Mouse (Mus musculus): ENCODE results near the gene Prkce. TPM values are rescaled to one million over a fixed set of nuclear protein-coding genes. Genes with fewer than 3 reads are reported as not detected.

The Prkce gene
- polyA plus RNA-seq, 1 experiment from 2014 or later = 5.0 TPM

DNA sequence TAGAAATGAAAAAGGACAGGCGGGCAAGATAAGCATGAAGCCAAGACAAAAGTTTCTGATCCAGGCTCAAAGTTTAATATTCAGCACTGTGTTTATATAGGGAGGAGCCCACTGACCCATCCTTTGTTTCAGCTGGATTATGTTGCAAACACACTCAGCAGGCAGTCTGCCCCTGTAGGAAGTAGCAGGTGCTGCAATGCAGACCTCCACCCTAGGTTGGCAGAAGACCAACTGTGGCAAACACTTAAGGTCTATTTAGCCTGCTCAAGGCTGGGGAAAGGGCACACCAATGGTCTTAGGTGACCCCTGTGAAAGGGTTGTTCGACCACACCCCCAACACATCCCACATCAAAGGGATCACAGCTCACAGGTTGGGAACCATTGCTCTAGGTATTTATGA is 434.3 kb downstream of the Prkce start:
- no peaks in the 10 kb centered on the region for H3K27me3 ChIP-seq (replicated peaks; ENCODE audit: control insufficient read depth, insufficient read depth, low read length)
- WGBS = 91% methylated on average over 2 of the region's 2 CpGs
- no peak for ATAC-seq
- H3K27ac ChIP-seq (ENCODE audit: low read length) = no peak overlapping the region
- peaks cover 4% of the 10 kb centered on the region; the same call in 1 of the 2 replicates for H3K4me1 ChIP-seq (ENCODE audit: control insufficient read depth, insufficient read depth, low read length)
- H3K9ac ChIP-seq (ENCODE audit: low read depth, low read length) = no peak overlapping the region
- H3K9me3 ChIP-seq (ENCODE audit: control insufficient read depth, low read length) = no peaks in the 10 kb centered on the region
- no peaks in the 10 kb centered on the region for H3K36me3 ChIP-seq (ENCODE audit: control insufficient read depth, insufficient read depth, low read length)
- no peak overlapping the region for H3K4me2 ChIP-seq (ENCODE audit: low read depth, low read length)
- no peak overlapping the region for H3K4me3 ChIP-seq (ENCODE audit: low read length)

DNA sequence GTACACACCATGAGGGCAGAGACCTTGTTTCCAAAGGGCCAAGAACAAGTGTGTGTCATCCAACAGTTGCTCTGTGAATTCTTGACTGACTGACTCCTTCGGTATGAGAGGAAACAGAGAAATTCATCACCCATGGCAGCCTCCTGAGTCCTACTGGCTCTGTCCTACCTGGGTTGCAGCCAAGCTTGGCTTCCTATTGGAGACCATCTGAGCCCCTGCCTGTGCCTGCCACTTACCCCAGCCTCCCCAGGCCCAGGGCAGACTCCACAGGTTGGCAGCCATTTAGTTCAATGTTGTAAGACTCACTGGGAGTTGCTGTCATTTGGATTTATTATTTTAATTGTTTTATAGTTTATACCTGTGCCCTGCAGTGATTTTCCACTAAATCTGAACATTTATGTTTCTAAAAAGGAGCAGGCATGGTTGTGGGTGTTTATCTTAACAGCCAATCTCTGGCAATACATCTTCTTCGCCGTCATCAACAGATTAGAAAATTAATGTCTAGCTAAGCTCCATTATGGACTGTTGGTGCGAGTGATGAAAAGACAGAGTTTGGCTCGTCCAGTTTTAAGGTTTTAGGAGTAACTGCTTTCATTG is 436.4 kb downstream of the Prkce start:
- no peak overlapping the region for H3K27ac ChIP-seq (ENCODE audit: low read length)
- WGBS = 75% methylated on average over 5 of the region's 5 CpGs
- ATAC-seq = no peak
- no peak overlapping the region for H3K9ac ChIP-seq (ENCODE audit: low read depth, low read length)
- H3K4me1 ChIP-seq (ENCODE audit: control insufficient read depth, insufficient read depth, low read length) = peaks cover 4% of the 10 kb centered on the region; the same call in 1 of the 2 replicates
- H3K4me3 ChIP-seq (ENCODE audit: low read length) = no peak overlapping the region
- no peak overlapping the region for H3K4me2 ChIP-seq (ENCODE audit: low read depth, low read length)
- no peaks in the 10 kb centered on the region for H3K36me3 ChIP-seq (ENCODE audit: control insufficient read depth, insufficient read depth, low read length)
- no peaks in the 10 kb centered on the region for H3K9me3 ChIP-seq (ENCODE audit: control insufficient read depth, low read length)
- H3K27me3 ChIP-seq (replicated peaks; ENCODE audit: control insufficient read depth, insufficient read depth, low read length) = no peaks in the 10 kb centered on the region

GRCm38 (mm10) chr17:86607981-86608380 is 440.4 kb downstream of the Prkce start:
- Histone ChIP-seq H3K27ac (ENCODE audit: low read length) (no peak overlapping the region), H3K4me1 (ENCODE audit: control insufficient read depth, insufficient read depth, low read length) (0 out of 2 replicates have a peak, but pooled peaks cover 2% of the 10 kb centered on the region)
- WGBS = 92% methylated on average over 4 of the region's 4 CpGs

GRCm38 (mm10) chr17:86610271-86610969 is 442.8 kb downstream of the Prkce start:
- no peaks in the 10 kb centered on the region for H3K36me3 ChIP-seq (ENCODE audit: control insufficient read depth, insufficient read depth, low read length)
- no peak for ATAC-seq
- WGBS = 71% methylated on average over 8 of the region's 8 CpGs
- H3K9me3 ChIP-seq (ENCODE audit: control insufficient read depth, low read length) = no peaks in the 10 kb centered on the region
- no peak overlapping the region for H3K4me3 ChIP-seq (ENCODE audit: low read length)
- no peaks in the 10 kb centered on the region for H3K27me3 ChIP-seq (replicated peaks; ENCODE audit: control insufficient read depth, insufficient read depth, low read length)
- H3K27ac ChIP-seq (ENCODE audit: low read length) = no peak overlapping the region
- H3K4me2 ChIP-seq (ENCODE audit: low read depth, low read length) = no peak overlapping the region
- no peak overlapping the region for H3K9ac ChIP-seq (ENCODE audit: low read depth, low read length)
- 0 out of 2 replicates have a peak, but pooled peaks cover 2% of the 10 kb centered on the region for H3K4me1 ChIP-seq (ENCODE audit: control insufficient read depth, insufficient read depth, low read length)

More at GRCm38 (mm10) chr17:86607981-86608380, 440.4 kb downstream of the Prkce start:
- no peak overlapping the region for H3K4me2 ChIP-seq (ENCODE audit: low read depth, low read length)
- ATAC-seq = no peak
- H3K9ac ChIP-seq (ENCODE audit: low read depth, low read length) = no peak overlapping the region
- H3K9me3 ChIP-seq (ENCODE audit: control insufficient read depth, low read length) = no peaks in the 10 kb centered on the region
- no peaks in the 10 kb centered on the region for H3K27me3 ChIP-seq (replicated peaks; ENCODE audit: control insufficient read depth, insufficient read depth, low read length)
- H3K4me3 ChIP-seq (ENCODE audit: low read length) = no peak overlapping the region
- H3K36me3 ChIP-seq (ENCODE audit: control insufficient read depth, insufficient read depth, low read length) = no peaks in the 10 kb centered on the region

GRCm38 (mm10) chr17:86611772-86612171 is 444.2 kb downstream of the Prkce start:
- Histone ChIP-seq H3K4me1 (ENCODE audit: control insufficient read depth, insufficient read depth, low read length) (0 out of 2 replicates have a peak, but pooled peaks cover 5% of the 10 kb centered on the region), H3K27me3 (replicated peaks; ENCODE audit: control insufficient read depth, insufficient read depth, low read length) (no peaks in the 10 kb centered on the region), H3K27ac (ENCODE audit: low read length) (no peak overlapping the region), H3K9ac (ENCODE audit: low read depth, low read length) (no peak overlapping the region), H3K4me2 (ENCODE audit: low read depth, low read length) (no peak overlapping the region), H3K4me3 (ENCODE audit: low read length) (no peak overlapping the region), H3K9me3 (ENCODE audit: control insufficient read depth, low read length) (no peaks in the 10 kb centered on the region), H3K36me3 (ENCODE audit: control insufficient read depth, insufficient read depth, low read length) (no peaks in the 10 kb centered on the region)
- WGBS = 55% methylated on average over 5 of the region's 5 CpGs
- no peak for ATAC-seq

GRCm38 (mm10) chr17:86615592-86616291 is 448.2 kb downstream of the Prkce start:
- H3K4me2 ChIP-seq (ENCODE audit: low read depth, low read length) = no peak overlapping the region
- WGBS = 57% methylated on average over 13 of the region's 13 CpGs

GRCm38 (mm10) chr17:86617570-86618237 is 450.1 kb downstream of the Prkce start:
- Histone ChIP-seq H3K27me3 (replicated peaks; ENCODE audit: control insufficient read depth, insufficient read depth, low read length) (no peaks in the 10 kb centered on the region), H3K9me3 (ENCODE audit: control insufficient read depth, low read length) (no peaks in the 10 kb centered on the region), H3K36me3 (ENCODE audit: control insufficient read depth, insufficient read depth, low read length) (no peaks in the 10 kb centered on the region; the same call in 1 of the 2 replicates), H3K4me3 (ENCODE audit: low read length) (no peak overlapping the region), H3K9ac (ENCODE audit: low read depth, low read length) (no peak overlapping the region), H3K4me1 (ENCODE audit: control insufficient read depth, insufficient read depth, low read length) (peaks cover 11% of the 10 kb centered on the region; the same call in 1 of the 2 replicates), H3K27ac (ENCODE audit: low read length) (no peak overlapping the region), H3K4me2 (ENCODE audit: low read depth, low read length) (no peak overlapping the region)
- 61% methylated on average over 3 of the region's 3 CpGs for WGBS
- no peak for ATAC-seq

More at GRCm38 (mm10) chr17:86615592-86616291, 448.2 kb downstream of the Prkce start:
- H3K4me1 ChIP-seq (ENCODE audit: control insufficient read depth, insufficient read depth, low read length) = peaks cover 14% of the 10 kb centered on the region; the same call in 1 of the 2 replicates
- no peak overlapping the region for H3K4me3 ChIP-seq (ENCODE audit: low read length)
- no peaks in the 10 kb centered on the region for H3K27me3 ChIP-seq (replicated peaks; ENCODE audit: control insufficient read depth, insufficient read depth, low read length)
- H3K27ac ChIP-seq (ENCODE audit: low read length) = no peak overlapping the region
- H3K9ac ChIP-seq (ENCODE audit: low read depth, low read length) = no peak overlapping the region
- H3K9me3 ChIP-seq (ENCODE audit: control insufficient read depth, low read length) = no peaks in the 10 kb centered on the region
- H3K36me3 ChIP-seq (ENCODE audit: control insufficient read depth, insufficient read depth, low read length) = no peaks in the 10 kb centered on the region
- ATAC-seq = peak; percentile 50

GRCm38 (mm10) chr17:86618431-86618861 is 450.9 kb downstream of the Prkce start:
- Histone ChIP-seq H3K4me2 (ENCODE audit: low read depth, low read length) (no peak overlapping the region), H3K9me3 (ENCODE audit: control insufficient read depth, low read length) (no peaks in the 10 kb centered on the region), H3K4me1 (ENCODE audit: control insufficient read depth, insufficient read depth, low read length) (peaks cover 11% of the 10 kb centered on the region; the same call in 1 of the 2 replicates), H3K36me3 (ENCODE audit: control insufficient read depth, insufficient read depth, low read length) (no peaks in the 10 kb centered on the region; the same call in 1 of the 2 replicates), H3K4me3 (ENCODE audit: low read length) (no peak overlapping the region), H3K9ac (ENCODE audit: low read depth, low read length) (no peak overlapping the region), H3K27ac (ENCODE audit: low read length) (peak overlapping the region; percentile 10; the same call in 1 of the 2 replicates), H3K27me3 (replicated peaks; ENCODE audit: control insufficient read depth, insufficient read depth, low read length) (no peaks in the 10 kb centered on the region)
- 50% methylated on average over 4 of the region's 4 CpGs for WGBS
- ATAC-seq = no peak

DNA sequence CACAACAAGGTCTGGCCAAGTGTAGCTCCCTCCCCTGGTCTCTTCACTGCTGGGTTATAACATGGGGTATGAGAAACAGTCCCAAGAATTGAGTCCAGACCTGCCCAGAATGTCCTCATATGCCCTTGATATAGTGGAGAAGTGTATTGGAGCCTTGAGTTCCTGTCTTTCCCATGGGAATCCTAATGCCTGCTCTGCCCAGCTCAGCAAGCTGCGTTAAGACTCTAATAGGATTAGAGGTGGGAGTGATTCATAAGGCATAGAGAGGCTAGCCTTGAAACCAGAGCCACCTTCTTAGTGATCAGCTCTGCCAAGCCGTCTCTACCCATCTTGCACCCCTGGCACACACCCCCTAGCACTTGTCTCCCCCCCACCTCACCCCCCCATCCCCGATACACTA is 455.3 kb downstream of the Prkce start:
- Histone ChIP-seq H3K36me3 (ENCODE audit: control insufficient read depth, insufficient read depth, low read length) (no peaks in the 10 kb centered on the region; the same call in 1 of the 2 replicates), H3K9me3 (ENCODE audit: control insufficient read depth, low read length) (no peaks in the 10 kb centered on the region), H3K9ac (ENCODE audit: low read depth, low read length) (no peak overlapping the region), H3K4me2 (ENCODE audit: low read depth, low read length) (no peak overlapping the region), H3K4me3 (ENCODE audit: low read length) (no peak overlapping the region), H3K27ac (ENCODE audit: low read length) (no peak overlapping the region), H3K4me1 (ENCODE audit: control insufficient read depth, insufficient read depth, low read length) (peaks cover 8% of the 10 kb centered on the region; the same call in 1 of the 2 replicates), H3K27me3 (replicated peaks; ENCODE audit: control insufficient read depth, insufficient read depth, low read length) (no peaks in the 10 kb centered on the region)
- ATAC-seq = no peak
- 92% methylated on average over 3 of the region's 3 CpGs for WGBS
